Mouse (Mus musculus): ENCODE results near the gene Ptn.
A peak's percentile ranks its signal among the peaks of the same experiment; 100 is the strongest.

The Ptn gene

DNA sequence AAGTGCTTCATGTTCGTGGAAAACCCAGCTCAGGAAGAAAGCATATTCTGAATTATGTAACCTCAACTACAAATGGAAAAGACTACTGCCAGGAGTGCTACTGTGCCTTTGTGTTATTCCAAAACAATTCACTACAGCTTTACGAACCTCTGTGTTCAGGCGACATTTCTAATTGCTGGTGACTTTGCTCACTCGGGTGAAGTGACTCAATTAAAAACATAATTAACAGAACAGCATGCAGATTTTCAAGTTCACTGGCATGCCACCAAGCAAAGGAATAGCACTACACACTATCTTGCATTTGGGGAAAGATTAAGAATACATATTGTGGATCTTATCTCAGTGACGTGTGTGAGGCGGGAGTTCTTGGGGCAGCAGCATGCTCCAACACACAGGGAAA lies 57.1 kb downstream of the Ptn start:
- no peak for DNase-seq

DNA sequence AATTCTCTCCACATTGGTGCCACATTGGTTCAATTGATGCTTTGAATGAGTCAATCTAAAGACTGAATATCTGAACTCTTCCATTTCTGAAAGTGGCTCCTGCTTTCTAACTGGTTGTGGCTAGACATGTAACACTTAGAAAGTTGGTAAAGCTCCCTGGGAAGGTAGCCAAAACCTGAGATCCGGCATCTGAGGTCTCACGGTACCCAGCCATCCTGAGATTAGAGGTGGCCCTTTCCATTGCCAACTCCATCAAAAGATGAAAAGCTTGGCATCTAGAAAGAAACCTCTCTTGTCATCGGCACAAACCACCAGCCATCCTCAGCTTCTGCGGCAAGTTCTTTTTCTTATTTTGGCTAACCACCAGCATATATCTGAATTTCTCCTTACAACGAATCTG lies 70.2 kb downstream of the Ptn start:
- DNase-seq: no peak

DNA sequence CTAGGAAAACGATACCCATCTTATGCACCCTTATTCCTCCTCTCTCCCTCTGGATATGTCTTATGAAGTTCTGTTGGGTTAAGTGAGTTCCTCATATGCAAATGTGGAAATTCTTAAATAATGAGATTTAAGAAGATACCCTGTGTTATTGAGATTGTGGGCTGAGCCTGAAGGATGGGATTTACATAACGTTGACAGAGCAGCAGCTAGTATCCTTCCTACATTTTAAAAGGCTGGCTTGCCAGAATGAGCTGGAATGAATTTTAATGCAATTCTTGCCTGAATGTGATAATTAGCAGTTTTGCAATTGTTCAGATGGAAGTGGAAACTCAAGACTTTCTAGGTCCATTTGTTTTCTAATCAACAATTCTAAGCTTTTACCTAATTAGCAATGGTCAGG lies 73.3 kb downstream of the Ptn start:
- no peak for DNase-seq

DNA sequence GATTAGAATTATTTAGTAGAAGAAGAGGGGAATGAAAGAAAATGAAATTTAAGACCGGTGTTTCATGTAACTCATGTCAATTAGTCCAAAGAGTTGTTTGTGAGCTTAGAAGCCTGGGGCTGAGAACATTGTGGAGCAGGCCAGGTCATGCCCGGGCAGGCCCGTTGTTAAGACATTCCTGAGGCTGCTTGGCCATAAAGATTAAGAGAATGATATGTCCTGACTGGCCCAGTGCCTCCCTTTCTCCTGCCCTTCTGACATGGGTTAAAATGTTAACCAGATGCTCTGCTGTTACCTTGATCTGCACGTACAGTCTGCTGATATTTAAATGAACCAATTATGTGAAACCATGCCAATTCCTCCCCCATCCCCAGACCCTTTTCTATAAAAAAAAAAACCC lies 74.4 kb downstream of the Ptn start:
- peak; percentile 38 for DNase-seq

DNA sequence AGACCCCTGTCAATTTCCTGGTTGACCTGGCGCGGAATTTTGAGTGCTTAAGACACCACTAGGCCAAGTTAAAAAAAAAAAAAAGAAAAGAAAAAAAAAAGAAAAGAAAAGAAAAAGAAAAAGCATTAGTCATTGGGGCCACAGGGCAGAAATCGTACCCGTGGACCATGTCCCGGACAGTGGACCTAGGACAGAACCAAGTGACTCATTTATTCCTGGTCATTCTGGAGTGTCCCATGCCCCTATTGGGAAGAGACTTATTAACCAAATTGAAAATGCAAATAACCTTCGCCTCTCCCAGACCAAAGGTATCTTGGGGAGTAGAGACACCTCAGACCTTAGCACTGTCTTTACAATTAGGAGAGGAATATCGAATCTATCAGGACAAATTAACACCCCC lies 80.2 kb downstream of the Ptn start:
- DNase-seq: peak; percentile 70

DNA sequence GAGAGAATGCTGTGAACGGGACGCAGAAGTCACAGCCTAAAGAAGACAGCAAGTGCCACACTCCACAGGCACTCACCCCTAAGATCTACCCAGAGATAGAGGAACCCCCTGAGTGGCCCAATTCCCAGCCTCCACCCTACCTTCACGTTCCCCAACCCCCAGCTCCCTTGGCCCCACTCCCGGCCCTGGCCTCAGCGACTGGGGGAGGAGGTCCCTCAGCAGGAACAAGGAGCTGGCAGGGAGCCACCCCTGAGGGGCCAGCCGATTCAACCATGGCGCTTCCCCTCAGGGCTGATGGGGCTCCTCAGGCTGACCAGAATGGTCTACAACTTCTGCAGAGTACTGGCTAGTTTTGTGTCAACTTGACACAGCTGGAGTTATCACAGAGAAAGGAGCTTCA lies 81.9 kb downstream of the Ptn start:
- peak; percentile 61 for DNase-seq

DNA sequence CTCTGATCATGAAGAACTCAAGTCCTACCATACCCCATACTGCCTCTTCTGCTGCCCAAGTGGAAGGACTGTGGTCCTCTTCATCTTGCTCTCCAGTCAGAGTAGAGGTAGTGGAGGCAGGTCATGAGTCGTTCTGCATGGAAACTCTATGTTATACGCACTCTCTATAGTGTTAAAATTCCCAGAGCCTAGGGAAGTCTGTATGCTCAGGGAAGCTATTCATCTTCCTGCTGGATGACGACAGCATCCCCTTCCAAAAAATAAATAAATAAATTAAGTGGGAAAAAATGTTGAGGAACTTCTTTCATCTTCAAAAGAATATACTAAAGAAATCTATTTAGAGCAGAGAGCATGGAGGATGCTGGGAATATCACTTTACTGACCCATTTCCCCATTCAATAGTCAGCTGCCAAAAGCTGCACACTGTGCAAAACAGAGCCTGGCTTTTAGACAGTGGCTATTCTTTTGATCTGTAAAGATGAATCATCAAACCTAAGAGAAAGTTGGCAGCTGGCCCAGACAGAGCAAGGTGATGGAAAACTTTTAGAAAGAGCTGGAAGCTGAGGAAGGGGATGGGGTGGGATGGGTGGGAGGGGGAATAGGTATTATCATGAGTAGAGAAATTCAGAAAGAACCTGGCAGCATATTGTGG lies 84.4 kb downstream of the Ptn start:
- DNase-seq: peak; percentile 22

DNA sequence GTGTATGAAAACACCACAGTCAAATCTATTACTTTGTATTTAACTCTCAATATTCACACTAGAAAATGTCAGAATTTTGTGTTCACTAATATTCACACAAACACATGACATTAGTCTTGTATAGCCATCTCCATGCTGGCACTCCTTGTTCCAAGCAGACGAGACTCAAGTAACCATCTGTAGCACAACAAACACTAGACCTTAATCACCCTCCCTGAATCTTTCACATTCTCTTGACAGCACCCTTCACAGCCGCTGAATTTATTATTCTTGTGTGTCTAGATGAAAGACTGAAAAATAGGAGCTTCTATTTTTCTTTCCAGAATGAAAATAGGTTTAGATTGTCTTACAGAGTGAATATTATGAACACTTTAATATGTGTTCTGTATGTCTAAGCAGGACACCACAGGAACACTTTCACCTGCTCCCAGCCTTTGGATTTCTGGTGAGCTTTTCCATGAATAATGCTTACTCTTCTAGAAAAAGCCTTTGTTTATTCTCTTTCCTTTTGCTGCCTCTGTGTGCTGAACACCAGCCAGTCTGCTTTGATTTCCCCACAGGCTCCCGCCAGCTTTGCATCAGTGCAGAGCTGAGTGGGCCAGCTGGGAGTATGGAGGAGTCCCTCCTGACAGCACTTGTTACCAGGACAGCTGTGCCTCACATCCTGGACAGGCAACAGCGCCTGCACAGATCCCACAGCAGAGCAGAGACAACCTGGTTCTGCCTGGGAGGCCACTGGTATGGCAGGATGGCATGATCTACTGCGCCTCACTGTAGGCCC lies 87.1 kb downstream of the Ptn start:
- DNase-seq: no peak

DNA sequence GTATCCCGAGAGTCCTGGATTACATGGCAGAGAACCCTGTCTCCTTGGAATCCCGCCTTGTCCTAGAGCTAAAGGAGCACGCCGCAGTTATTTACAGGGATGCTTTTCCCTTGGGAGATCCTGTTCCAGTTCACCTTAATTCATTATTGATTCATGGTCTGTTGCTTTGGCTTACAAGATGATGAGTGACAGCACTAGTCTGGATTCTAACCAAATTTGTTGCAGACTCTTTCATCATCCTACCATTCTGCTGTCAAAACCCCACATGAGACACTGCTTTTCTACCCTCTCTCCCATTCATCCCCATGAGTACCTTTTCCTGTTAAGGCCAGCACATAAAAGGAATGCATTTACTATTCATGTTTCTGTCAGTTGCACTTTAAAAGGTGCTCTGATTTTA lies 96.7 kb downstream of the Ptn start:
- no peak for DNase-seq

DNA sequence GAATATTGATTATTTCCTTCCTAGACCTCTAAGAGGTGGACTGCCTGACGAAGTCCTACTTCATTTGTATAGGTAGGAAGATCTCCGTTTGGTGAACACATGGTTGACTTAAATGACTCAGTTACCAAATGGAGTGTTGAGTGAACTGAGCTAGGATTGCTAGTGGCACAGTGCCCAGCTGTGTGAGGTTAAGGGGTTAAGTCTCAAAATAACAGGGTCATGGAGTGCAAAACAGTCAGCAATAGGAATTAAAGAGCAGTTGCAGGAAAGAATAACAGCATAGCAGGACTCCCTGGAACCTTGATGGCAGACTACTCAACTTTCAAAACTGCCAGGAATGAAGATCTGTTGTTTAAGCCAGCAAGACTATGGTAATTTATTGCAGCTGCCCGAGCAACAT lies 114.5 kb downstream of the Ptn start:
- DNase-seq: peak; percentile 5

DNA sequence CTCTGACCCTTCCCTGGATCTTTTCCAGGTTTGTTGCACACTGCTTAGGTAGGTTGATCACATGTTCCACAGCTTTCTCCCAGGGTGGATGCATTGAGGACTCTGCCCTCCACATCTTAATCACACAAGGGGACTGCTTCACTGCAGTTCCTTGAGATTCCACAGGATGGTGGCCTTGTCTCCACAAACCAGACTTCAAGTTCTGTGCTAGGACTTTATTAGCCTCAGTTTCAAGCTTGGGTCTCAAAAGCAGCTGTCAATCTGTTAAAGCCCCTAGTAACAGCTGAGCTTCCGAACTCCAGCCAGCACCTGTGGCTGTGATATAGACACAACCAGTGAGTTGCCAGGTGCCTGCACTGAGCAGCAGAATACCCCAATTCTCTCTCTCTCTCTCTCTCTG lies 118.5 kb downstream of the Ptn start:
- DNase-seq: peak; percentile 63

DNA sequence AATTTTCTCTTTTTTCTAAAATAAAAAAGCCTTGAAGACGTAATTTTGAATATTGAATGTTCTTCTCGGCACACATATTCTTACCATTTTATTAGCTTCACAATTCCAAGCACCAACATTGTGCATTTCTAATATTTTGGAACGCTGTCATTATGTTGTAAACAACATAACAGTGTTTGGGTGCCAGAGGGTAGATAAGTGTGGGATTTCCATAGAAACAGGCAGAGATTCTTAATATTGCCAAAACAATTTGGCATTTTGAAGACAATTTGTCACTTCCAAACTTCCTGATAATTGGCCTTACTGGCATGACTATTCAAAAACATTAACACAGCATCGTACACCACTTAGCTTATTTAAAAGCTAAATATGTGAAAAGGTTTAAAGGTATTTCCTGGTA lies 119.1 kb downstream of the Ptn start:
- DNase-seq: no peak

DNA sequence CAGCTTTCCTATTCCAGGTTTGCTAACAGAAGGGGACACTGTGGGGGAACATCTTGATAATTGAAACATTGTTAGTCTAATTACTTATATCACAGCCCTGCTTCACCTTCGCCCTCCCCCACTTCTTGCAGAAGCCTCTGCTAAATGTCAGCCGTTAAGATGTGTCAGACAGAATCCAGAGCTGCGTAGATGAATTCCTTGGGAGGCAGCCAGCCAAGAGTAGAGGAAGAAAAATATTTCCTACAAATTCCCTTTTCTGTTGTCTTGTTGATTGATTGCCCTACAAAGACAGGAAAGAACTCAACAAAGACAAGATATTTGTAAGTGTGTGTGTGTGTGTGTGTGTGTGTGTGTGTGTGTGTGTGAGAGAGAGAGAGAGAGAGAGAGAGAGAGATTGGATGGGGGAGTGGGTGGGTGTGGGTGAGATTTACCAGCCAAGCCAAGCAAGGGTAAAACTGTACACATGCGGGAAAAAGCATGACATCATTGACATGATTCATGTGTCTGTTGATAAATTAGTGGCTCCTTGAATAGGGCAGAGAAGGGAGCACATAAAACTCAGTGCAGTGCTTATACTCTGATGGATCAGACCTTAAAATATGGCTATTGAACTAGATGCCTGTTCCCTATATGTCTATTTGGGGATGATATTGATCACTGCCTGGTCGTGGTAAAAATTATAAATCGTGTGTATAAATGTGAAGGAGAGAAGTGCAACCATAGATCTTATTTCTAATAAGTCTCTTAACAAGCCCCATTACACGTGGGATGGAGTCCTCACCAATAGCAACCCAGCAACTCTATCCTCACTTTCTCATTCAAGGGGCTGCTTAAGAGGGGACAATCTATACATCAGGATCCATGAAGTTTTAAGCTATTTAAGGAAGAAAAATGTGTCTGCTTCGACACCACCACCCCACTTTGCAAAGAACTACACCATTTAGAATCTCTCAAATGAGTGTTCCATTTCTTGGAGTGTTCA lies 133.0 kb downstream of the Ptn start:
- peak; percentile 5 for DNase-seq

DNA sequence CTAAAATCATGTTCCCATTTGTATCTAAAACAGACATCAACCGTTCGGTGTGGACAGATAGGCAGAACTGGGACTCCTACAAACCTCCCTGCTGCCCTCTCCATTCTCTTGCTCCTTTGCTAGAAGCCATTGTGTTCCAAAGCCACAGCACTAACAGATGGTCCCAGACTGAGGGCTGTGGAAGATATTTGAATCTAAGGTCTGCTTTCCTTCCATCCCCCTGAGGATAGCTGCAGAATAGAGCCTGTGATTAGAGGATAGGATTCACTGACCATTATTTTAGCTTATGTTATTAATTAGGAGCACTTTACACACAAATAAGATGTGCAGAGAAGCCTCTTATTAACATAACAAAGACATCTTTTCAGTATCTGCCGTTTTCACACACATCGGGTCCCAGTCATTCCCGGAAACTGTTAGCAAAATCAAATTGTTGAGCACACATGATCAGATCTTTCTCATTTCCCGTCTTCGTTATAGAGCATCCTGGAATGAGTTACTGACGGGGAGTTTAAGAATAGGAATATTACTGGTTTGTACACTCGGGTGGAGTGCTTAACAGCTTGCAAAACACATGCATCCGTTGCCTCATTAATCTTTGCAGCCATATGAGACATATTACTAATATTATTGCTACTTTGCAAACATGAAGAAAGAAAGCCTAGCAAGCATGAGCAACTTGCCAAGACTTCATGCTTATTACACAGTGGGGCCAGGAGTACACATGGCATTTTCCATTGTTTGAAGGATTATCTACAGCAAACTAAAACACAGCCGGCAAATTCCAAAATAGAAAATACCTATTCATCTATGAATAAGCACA lies 137.4 kb downstream of the Ptn start:
- DNase-seq: no peak

DNA sequence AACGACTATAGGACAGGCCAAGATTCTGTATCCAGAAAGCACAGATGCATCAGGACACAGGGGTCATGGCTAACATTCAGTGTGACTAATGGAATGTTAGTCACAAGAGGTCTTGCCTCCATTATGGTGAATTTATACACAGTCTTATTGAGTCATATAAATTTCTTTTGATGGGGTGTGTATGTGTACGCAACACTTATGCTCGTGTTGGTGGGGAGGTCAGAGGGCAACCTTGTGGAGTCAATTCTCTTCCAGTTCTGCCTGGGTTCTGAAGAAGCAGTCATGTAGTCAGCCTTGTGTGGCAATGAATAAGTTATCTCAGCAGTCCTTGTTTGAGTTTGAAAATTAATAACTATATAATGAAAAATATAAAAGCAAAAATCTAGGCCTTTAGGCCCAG lies 138.7 kb downstream of the Ptn start:
- DNase-seq: no peak

Data from kidney, adult 9 months (tissue).